Mouse (Mus musculus): ENCODE results near the gene Kyat1. TPM values are rescaled to one million over a fixed set of nuclear protein-coding genes. Genes with fewer than 3 reads are reported as not detected.
"Not testable (repeated sequence)": the region's sequence is repeated elsewhere in the genome, so short reads cannot be mapped to it uniquely, and the experiment has no call there.

Kyat1 gene
- total RNA-seq, 2 experiments from 2014 or later = 2.3 TPM; not detected in 1

- ATAC-seq (replicated peaks; ENCODE audit: low FRiP score, poor library complexity, severe bottlenecking) = peak; percentile 99
Observed at GRCm38 (mm10) chr2:30177700-30178675, 27.7 kb downstream of the Kyat1 start, which contains the start of gene Spout1. Spout1 (minus strand) TSS chr2:30178459.

DNA sequence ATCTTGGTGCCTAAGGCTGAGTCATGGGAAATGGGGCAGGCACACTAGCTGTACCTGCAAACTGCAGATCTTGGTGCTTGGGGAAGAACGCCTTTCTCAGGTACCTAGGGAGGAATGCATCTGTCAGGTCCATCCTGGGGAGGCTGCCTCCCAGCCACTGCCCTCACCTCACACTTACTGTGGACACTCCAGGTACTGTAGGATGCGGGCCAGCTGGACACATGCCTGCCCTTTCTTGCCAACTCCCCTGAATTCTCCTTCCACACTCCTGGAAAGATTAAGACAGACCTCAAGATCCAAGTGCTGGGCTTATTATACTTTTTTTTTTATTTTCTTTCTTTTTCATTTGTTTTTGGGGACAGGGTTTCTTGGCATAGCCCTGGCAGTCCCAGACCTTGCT lies 29.1 kb downstream of the Kyat1 start:
- no peak for ATAC-seq (replicated peaks; ENCODE audit: low FRiP score, poor library complexity, severe bottlenecking)

GRCm38 (mm10) chr2:30175897-30176296 lies 29.8 kb downstream of the Kyat1 start:
- no peak for ATAC-seq (replicated peaks; ENCODE audit: low FRiP score, poor library complexity, severe bottlenecking)

DNA sequence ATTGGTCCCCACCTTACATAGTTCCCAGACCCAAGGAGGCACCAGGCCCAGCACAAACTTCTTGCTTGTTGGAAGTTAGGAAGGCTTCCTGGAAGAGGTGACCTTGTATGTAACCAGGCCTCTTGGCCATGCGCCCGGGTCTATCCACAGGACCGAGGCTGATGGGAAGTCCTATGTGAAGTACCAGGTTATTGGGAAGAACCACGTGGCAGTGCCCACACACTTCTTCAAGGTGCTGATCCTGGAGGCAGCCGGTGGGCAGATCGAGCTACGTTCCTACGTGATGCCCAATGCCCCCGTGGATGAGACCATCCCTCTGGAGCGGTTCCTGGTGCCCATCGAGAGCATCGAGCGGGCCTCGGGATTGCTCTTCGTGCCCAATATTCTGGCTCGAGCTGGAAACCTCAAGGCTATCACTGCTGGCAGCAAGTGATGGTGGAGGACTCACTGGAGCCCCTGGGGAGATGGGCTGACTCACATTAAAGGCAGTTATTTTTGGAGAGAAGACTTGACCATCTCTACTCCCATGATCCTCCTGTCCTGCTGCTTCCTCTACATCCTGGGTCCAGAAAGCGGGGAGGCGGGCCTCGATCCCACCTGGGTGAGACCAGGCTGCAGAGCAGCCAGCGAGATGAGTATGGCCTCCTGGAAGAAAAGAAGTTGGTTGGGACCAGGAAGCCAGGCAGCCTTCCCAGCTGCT lies 32.0 kb downstream of the Kyat1 start:
- ATAC-seq (replicated peaks; ENCODE audit: low FRiP score, poor library complexity, severe bottlenecking) = no peak

- no peak for ATAC-seq (replicated peaks; ENCODE audit: low FRiP score, poor library complexity, severe bottlenecking)
Observed at GRCm38 (mm10) chr2:30171997-30172382, 33.7 kb downstream of the Kyat1 start.

- peak; percentile 65 for ATAC-seq (replicated peaks; ENCODE audit: low FRiP score, poor library complexity, severe bottlenecking)
Observed at GRCm38 (mm10) chr2:30171371-30171996, 34.2 kb downstream of the Kyat1 start, which contains the start of gene Endog. Endog (plus strand) TSS chr2:30171493.

- ATAC-seq (replicated peaks; ENCODE audit: low FRiP score, poor library complexity, severe bottlenecking) = no peak
Observed at GRCm38 (mm10) chr2:30166677-30167076, 39.0 kb downstream of the Kyat1 start.

- no peak for ATAC-seq (replicated peaks; ENCODE audit: low FRiP score, poor library complexity, severe bottlenecking)
Observed at GRCm38 (mm10) chr2:30164340-30164932, 41.2 kb downstream of the Kyat1 start.

DNA sequence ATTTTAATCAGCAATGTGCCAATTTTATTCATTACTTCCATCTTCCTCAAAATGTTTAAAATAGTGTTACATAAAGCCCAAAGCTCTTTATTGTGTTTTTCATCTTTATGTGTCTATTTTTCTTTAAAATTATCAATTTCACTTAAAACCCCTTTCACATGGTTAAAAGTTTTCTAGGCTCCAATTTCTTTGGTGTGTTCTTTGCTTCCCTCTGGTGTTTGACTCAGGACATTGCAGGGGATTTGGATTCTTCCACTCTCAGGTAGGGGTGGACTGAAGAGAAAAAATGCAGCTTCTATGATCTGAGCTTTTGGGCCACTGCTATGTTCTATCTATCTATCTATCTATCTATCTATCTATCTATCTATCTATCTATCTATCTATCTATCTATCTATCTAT lies 43.8 kb downstream of the Kyat1 start:
- no peak for ATAC-seq (replicated peaks; ENCODE audit: low FRiP score, poor library complexity, severe bottlenecking)

DNA sequence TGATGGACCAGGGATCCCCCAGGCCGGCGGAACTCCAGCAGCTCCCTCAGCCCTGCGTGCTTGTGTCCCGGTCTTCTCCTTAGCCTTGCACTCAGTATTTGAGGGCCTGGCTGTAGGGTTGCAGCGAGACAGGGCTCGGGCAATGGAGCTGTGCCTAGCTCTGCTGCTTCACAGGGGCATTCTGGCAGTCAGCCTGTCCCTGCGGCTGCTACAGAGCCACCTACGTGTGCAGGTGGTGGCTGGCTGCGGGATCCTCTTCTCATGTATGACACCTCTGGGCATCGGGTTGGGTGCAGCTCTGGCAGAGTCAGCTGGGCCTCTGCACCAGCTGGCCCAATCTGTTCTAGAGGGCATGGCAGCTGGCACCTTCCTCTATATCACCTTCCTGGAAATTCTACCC lies 45.8 kb downstream of the Kyat1 start:
- ATAC-seq (replicated peaks; ENCODE audit: low FRiP score, poor library complexity, severe bottlenecking) = not testable (repeated sequence)

DNA sequence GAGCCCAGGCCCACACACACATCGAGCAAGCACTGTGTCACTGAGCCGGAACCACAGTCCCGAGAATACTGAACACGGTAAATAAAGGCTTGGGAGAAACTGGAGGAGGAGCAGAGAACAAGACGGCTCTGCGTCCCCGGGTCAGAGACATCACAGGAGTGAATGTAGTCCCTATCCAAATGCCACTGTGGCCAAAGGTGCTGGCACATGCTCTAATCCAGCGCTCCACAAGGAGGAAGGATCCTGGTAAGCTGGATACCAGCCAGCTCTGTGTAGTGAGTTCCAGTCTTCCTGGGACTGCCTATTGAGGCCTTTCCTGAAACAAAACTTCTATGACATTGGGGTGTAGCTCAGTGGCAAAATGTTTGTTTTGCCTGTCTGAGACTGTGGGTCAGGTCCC lies 53.0 kb downstream of the Kyat1 start:
- no peak for ATAC-seq (replicated peaks; ENCODE audit: low FRiP score, poor library complexity, severe bottlenecking)

DNA sequence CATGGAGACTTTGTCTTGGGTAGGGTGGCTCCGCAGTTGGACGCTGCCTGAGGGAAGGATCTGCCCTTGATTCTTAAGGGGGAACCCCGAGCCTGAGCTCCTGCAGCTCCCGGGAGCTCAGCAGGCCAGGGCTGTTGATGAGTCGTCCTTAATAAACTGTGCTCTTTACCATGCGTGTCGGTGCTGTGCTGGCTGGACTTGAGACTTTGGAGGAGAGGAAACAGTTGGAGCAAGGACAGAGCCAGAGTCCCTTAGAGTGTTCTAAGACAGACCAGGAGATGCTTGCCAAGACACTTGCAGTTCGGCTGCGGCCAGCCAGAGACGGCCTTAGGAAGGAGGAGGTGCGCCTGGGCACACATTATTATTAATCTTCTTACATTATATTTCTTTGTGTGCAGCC lies 53.8 kb downstream of the Kyat1 start:
- no peak for ATAC-seq (replicated peaks; ENCODE audit: low FRiP score, poor library complexity, severe bottlenecking)

DNA sequence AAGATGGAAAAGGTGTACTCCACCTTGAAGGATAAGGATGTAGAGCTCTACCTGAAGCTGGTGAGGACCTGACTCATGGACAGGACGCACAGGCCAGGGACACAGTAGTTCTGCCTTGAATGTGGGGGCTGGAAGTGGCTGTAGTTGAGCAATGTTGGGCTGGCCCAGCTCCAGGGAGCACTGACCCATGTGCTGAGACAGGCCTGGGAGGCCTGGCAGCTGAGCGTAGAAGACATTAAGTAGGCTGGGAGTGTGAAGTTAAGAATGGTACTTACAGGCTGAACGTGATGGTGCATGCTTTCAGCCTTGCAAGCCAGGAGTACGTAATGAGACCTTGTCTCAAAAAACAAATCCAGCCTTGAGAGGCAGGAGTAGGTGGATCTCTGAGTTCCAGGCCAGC lies 58.2 kb downstream of the Kyat1 start:
- ATAC-seq (replicated peaks; ENCODE audit: low FRiP score, poor library complexity, severe bottlenecking) = no peak

DNA sequence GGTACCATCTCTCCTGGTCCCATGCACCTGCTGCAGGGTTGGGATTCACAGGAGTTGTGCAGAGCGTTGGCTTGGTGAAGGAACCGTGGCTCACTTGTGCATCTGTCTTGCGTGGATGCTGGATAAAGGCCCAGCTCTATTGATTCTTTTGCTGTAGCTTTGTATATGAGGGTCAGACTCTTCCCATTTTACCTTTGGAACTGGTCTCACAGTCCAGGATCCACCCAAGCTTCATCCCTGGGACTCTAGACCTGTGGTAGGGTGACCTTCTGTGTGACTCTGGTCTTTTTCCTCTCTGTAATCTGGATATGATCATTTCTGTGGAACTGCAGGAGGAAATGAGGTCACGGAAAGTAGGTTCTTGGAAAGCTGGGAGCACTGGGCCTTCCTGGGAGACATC lies 61.2 kb downstream of the Kyat1 start:
- ATAC-seq (replicated peaks; ENCODE audit: low FRiP score, poor library complexity, severe bottlenecking) = no peak

GRCm38 (mm10) chr2:30140021-30140420 lies 65.6 kb downstream of the Kyat1 start:
- ATAC-seq (replicated peaks; ENCODE audit: low FRiP score, poor library complexity, severe bottlenecking) = not testable (repeated sequence)

DNA sequence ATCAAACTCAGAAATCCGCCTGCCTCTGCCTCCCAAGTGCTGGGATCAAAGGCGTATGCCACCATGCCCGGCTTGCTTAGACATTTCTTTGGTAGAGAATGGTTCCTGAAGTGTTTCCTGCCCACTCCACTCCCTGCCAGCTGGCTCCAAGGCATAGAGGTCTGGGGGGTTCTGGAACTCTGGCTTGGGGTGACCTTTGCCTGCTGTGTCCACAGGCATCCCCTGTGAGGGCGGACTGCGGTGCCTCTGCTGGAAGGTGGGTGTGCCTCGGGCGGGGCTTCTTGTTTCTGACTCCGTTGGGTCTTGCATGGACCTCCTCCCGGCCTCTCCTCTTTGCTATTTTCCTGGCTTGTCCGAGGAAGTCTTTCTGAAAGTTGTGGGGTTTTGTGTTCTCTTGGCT lies 69.2 kb downstream of the Kyat1 start:
- no peak for ATAC-seq (replicated peaks; ENCODE audit: low FRiP score, poor library complexity, severe bottlenecking)
